Mouse (Mus musculus) cortical plate, adult 2 months (tissue): ENCODE results near the gene Ing4. TPM values are rescaled to one million over a fixed set of nuclear protein-coding genes. Genes with fewer than 3 reads are reported as not detected.

Source experiments
- H3K27ac ChIP-seq: fragments of 200-500 bp; 2 replicates; pipeline ENCODE4 v1.5.1; 2012; ENCODE audit warnings: low read length, control low read depth, inconsistent platforms; ENCODE audit not compliant: insufficient read depth
- H3K4me1 ChIP-seq: fragments of 200-500 bp; 2 replicates; pipeline ENCODE4 v1.6.1; 2011; ENCODE audit warnings: low read length; ENCODE audit not compliant: control insufficient read depth, insufficient read depth
- H3K4me3 ChIP-seq: fragments of 200-500 bp; 2 replicates; pipeline ENCODE4 v1.5.1; 2011; ENCODE audit warnings: mild to moderate bottlenecking, low read length, control low read depth; ENCODE audit not compliant: insufficient read depth
- CTCF ChIP-seq: fragments of 200-500 bp; IDR thresholded peaks from 2 replicates; pipeline ENCODE4 v1.5.1; 2011; ENCODE audit warnings: mild to moderate bottlenecking, control low read depth, low read length; ENCODE audit not compliant: insufficient read depth; ENCODE audit errors: extremely low read depth
- POLR2A ChIP-seq: fragments of 200-500 bp; IDR thresholded peaks from 2 replicates; pipeline ENCODE4 v1.6.1; 2011; ENCODE audit warnings: mild to moderate bottlenecking, low read length, control low read depth; ENCODE audit not compliant: insufficient read depth; ENCODE audit errors: extremely low read depth
- polyA plus RNA-seq: library from polyadenylated mRNA; depleted of rRNA; stranded (reverse); fragments of >200 nt; gene quantifications from 2 replicates; pipeline ENCODE4 v1.2.3, GENCODE M21; 2012; rRNA removed

Gene Ing4
- polyA plus RNA-seq, 1 experiment = 69.7 TPM

DNA sequence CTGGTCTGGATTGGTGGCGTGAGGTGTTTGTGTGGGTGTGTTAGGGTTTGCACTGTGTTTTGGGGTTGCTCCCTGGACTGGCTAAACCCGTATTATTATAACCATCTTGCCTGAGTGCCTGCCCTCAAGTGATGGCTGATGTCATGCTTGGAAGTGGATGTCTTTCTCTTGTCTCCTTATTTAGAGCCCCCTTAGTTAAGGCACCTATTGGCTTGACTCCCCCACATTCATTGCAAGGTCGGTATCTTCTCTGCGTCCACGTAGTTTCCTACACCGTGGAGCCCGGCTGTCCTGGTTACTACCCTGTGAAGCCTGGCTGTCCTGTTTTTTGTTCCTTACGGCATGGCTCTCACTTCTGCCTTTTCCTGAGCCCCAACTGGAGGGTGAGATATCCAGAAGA, 58.4 kb downstream of the Ing4 start:
- TF ChIP-seq CTCF (no peak), POLR2A (no peak)
- peaks cover 19% of the 10 kb centered on the region for H3K4me1 ChIP-seq
- H3K4me3 ChIP-seq = peak overlapping the region; percentile 94
- no peak overlapping the region for H3K27ac ChIP-seq

DNA sequence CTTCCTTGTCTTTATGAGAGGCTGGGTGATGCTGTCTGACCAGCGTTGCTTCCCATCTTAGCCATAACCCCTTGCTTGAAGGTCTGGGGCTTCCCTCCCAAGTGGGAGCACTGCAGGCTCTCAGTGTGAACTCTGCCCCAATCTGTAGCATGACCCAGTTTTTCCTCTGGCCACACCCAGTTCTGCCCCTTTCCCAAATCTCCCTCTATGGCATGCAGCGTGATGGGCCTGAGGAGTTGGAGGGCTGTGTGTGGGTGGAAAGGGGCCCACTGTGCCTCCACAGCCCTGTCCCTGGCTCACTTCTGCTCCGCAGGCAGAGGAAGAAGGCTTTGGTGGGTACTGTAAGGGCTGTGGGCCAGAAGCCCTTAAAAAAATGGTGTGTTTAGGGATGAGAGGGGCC, 59.0 kb downstream of the Ing4 start:
- TF ChIP-seq POLR2A = no peak
- TF ChIP-seq CTCF = no peak
- H3K27ac ChIP-seq = no peak overlapping the region

More for the DNA sequence above, 59.0 kb downstream of the Ing4 start:
- peaks cover 19% of the 10 kb centered on the region for H3K4me1 ChIP-seq
- peak overlapping the region; percentile 94 for H3K4me3 ChIP-seq

Other genes with a start within 250 kb of the Ing4 start
- gene Spsb2, start 231.1 kb upstream of the Ing4 start, polyA plus RNA-seq = 4.4 and 4.8 TPM in 2 replicates
- gene Tpi1, start 225.5 kb upstream of the Ing4 start, polyA plus RNA-seq = 1,059 and 1,064 TPM in 2 replicates
- 151 and 152 TPM in 2 replicates for gene Usp5, start 210.3 kb upstream of the Ing4 start, polyA plus RNA-seq
- 2.3 and 2.4 TPM in 2 replicates for gene Cdca3, start 210.2 kb upstream of the Ing4 start, polyA plus RNA-seq
- gene Gnb3, start 199.5 kb upstream of the Ing4 start, polyA plus RNA-seq = 0.17 and 0.25 TPM in 2 replicates
- 59.6 and 66.5 TPM in 2 replicates for gene P3h3, start 182.0 kb upstream of the Ing4 start, polyA plus RNA-seq
- 163 and 187 TPM in 2 replicates for gene Gpr162, start 175.8 kb upstream of the Ing4 start, polyA plus RNA-seq
- gene Cd4, start 151.5 kb upstream of the Ing4 start, polyA plus RNA-seq = 1.1 and 4.7 TPM in 2 replicates
- gene Lag3, start 128.1 kb upstream of the Ing4 start, polyA plus RNA-seq = 5.1 and 6.5 TPM in 2 replicates
- 1,375 and 1,380 TPM in 2 replicates for gene Ptms, start 119.7 kb upstream of the Ing4 start, polyA plus RNA-seq
- gene Mlf2, start 108.4 kb upstream of the Ing4 start, polyA plus RNA-seq = 732 and 737 TPM in 2 replicates
- gene Cops7a, start 74.2 kb upstream of the Ing4 start, polyA plus RNA-seq = 279 and 280 TPM in 2 replicates
- gene Pianp, start 43.1 kb upstream of the Ing4 start, polyA plus RNA-seq = 157 and 164 TPM in 2 replicates
- 46.9 and 51.6 TPM in 2 replicates for gene Zfp384, start 30.6 kb upstream of the Ing4 start, polyA plus RNA-seq
- gene Acrbp, start 9.9 kb downstream of the Ing4 start, polyA plus RNA-seq = 17.3 and 19.4 TPM in 2 replicates
- gene Lpar5, start 28.2 kb downstream of the Ing4 start, polyA plus RNA-seq = 1.0 and 1.3 TPM in 2 replicates
- 79.0 and 80.7 TPM in 2 replicates for gene Chd4, start 56.2 kb downstream of the Ing4 start, polyA plus RNA-seq
- 20.0 and 21.5 TPM in 2 replicates for gene Nop2, start 92.1 kb downstream of the Ing4 start, polyA plus RNA-seq
- gene Iffo1, start 105.5 kb downstream of the Ing4 start, polyA plus RNA-seq = 96.9 and 97.6 TPM in 2 replicates
- gene Gapdh, start 126.7 kb downstream of the Ing4 start, polyA plus RNA-seq = 4,394 and 4,549 TPM in 2 replicates
- 53.5 and 58.3 TPM in 2 replicates for gene Ncapd2, start 151.9 kb downstream of the Ing4 start, polyA plus RNA-seq
- gene Mrpl51, start 152.0 kb downstream of the Ing4 start, polyA plus RNA-seq = 51.2 and 52.9 TPM in 2 replicates
- 169 and 175 TPM in 2 replicates for gene Vamp1, start 175.8 kb downstream of the Ing4 start, polyA plus RNA-seq
- gene Tapbpl, start 192.1 kb downstream of the Ing4 start, polyA plus RNA-seq = 6.4 and 6.7 TPM in 2 replicates
- 0.06 TPM in 1 of 2 replicates, not detected in the other for gene Cd27, start 197.2 kb downstream of the Ing4 start, polyA plus RNA-seq
- not detected in 2 replicates for gene Tuba3a, start 246.3 kb downstream of the Ing4 start, polyA plus RNA-seq